Comparison of ENCODE assay signal across 18 mouse cellular contexts in the genomic region with DNA sequence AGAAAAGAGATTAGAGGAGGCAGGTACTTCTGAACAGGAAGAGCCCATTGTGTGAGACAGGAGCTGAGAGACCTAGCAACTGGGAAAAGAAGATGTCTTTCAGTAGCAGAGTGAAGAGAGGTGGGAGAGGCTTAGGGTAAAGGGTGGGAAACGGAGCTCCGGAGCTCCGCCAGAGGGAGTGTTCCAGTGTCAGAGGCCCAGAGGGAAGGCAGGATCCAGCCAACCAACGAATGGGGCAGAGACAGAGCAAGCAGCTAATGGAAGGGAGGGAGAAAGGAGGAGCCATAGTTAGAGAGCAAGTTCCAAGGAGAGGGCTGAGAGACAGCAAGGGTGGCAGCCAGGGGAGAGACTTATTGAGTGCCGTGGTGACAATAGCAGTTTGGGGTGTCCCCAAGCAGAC. TPM values are rescaled to one million over a fixed set of nuclear protein-coding genes. Genes with fewer than 3 reads are reported as not detected.
DNase-seq lines count a peak whose midpoint lies in the region; ATAC-seq and TF ChIP-seq lines count a peak whose summit lies in the region.
"Had no signal": no experiment of that assay in that cellular context is flagged by ENCODE, and none has a peak within 500 bp of the region (broad histone marks: within the 10 kb centered on the region; RNA-seq: fewer than 3 reads in every experiment).

No protein-coding gene starts in this region.

- H3K9ac ChIP-seq in heart, embryonic 13.5 days = no peak overlapping the region
- no peak overlapping the region for H3K9ac ChIP-seq in heart, adult 2 months (ENCODE audit: low read depth, low read length)
- no peak overlapping the region for H3K9ac ChIP-seq in lung, embryonic 14.5 days
- H3K9ac ChIP-seq: lung, embryonic 15.5 days; neural tube, embryonic 12.5 days had no signal

- H3K27me3 ChIP-seq in heart, embryonic 13.5 days (replicated peaks) = no peaks in the 10 kb centered on the region
- H3K27me3 ChIP-seq in heart, adult 2 months (ENCODE audit: control insufficient read depth, insufficient read depth, low read length) = no peaks in the 10 kb centered on the region
- no peaks in the 10 kb centered on the region for H3K27me3 ChIP-seq in lung, embryonic 14.5 days (ENCODE audit: insufficient read depth, low read length)
- H3K27me3 ChIP-seq: lung, embryonic 15.5 days; neural tube, embryonic 12.5 days; Patski had no signal

- no peak overlapping the region for H3K27ac ChIP-seq in heart, embryonic 13.5 days (replicated peaks)
- no peak overlapping the region for H3K27ac ChIP-seq in heart, adult 2 months
- H3K27ac ChIP-seq in lung, embryonic 14.5 days (ENCODE audit: low read depth) = no peak overlapping the region
- H3K27ac ChIP-seq: lung, embryonic 15.5 days; neural tube, embryonic 12.5 days had no signal

- H3K4me2 ChIP-seq in heart, embryonic 13.5 days = peak overlapping the region; percentile 39
- no peak overlapping the region for H3K4me2 ChIP-seq in lung, embryonic 14.5 days
- H3K4me2 ChIP-seq: lung, embryonic 15.5 days; neural tube, embryonic 12.5 days had no signal

- no peak for TF ChIP-seq CTCF in heart, adult 2 months (IDR thresholded peaks at IDR 0.05)
- peak; percentile 30; the same call in 1 of the 2 replicates for TF ChIP-seq CTCF in lung, embryonic 14.5 days (IDR thresholded peaks at IDR 0.05; ENCODE audit: low read depth)

- no peak for ATAC-seq in heart, embryonic 13.5 days (ENCODE audit: extremely low read depth, insufficient number of reproducible peaks, low FRiP score, low TSS enrichment)
- no peak for ATAC-seq in lung, embryonic 14.5 days (ENCODE audit: insufficient read depth)
- ATAC-seq: Patski had no signal

- peaks cover 11% of the 10 kb centered on the region for H3K36me3 ChIP-seq in heart, embryonic 13.5 days
- H3K36me3 ChIP-seq in heart, adult 2 months (ENCODE audit: control insufficient read depth, insufficient read depth, low read length) = no peaks in the 10 kb centered on the region
- peaks cover 10% of the 10 kb centered on the region for H3K36me3 ChIP-seq in lung, embryonic 14.5 days (ENCODE audit: insufficient read depth)

- H3K9me3 ChIP-seq in heart, embryonic 13.5 days = peaks cover 11% of the 10 kb centered on the region; the same call in 1 of the 2 replicates
- no peaks in the 10 kb centered on the region for H3K9me3 ChIP-seq in lung, embryonic 14.5 days (ENCODE audit: low read depth, low read length)
- H3K9me3 ChIP-seq: lung, embryonic 15.5 days had no signal

- intact Hi-C loops in heart, adult 2 months (cut with DNase I) = no loop called here
- intact Hi-C loops in left cerebral cortex, postnatal 25 days (cut with DNase I) = no loop called here

- WGBS in heart, embryonic 13.5 days = 18% methylated on average over 5 of the region's 5 CpGs
- 22% methylated on average over 5 of the region's 5 CpGs for WGBS in heart, adult 2 months
- 25% methylated on average over 5 of the region's 5 CpGs for WGBS in lung, embryonic 14.5 days

- H3K79me2 ChIP-seq in heart, adult 2 months (replicated peaks; ENCODE audit: control insufficient read depth, insufficient read depth, low read length) = peaks cover 3% of the 10 kb centered on the region; the same call in 1 of the 2 replicates

- DNase-seq in heart, adult 2 months = no peak
- peak; percentile 46 for DNase-seq in lung, embryonic 14.5 days
- DNase-seq in lung, postnatal 36 days = no peak
- peak; percentile 82 for DNase-seq in R1 (ENCODE audit: low read depth, low spot score)
- peak; percentile 38 for DNase-seq in embryo, embryonic 11 days
- no peak for DNase-seq in frontal cortex, adult 2 months (ENCODE audit: extremely low spot score in 1 of 2, low spot score in 1 of 2)
- no peak for DNase-seq in left cerebral cortex, postnatal 25 days (ENCODE audit: low spot score in 2 of 2)
- DNase-seq: adrenal gland, postnatal 25 days; cerebellum, postnatal 36 days; heart, postnatal 4 days; kidney, adult 18-20 months; spleen, adult 18-20 months; thymus, postnatal 36 days had no signal

- peaks cover 33% of the 10 kb centered on the region for H3K4me1 ChIP-seq in heart, embryonic 13.5 days
- peaks cover 2% of the 10 kb centered on the region for H3K4me1 ChIP-seq in heart, adult 2 months (ENCODE audit: control insufficient read depth, insufficient read depth, low read length)
- peaks cover 8% of the 10 kb centered on the region for H3K4me1 ChIP-seq in lung, embryonic 14.5 days (ENCODE audit: insufficient read depth)

- no peak for TF ChIP-seq POLR2A in heart, adult 2 months (IDR thresholded peaks at IDR 0.05; ENCODE audit: insufficient read depth, low read depth, low read length)

- no peak overlapping the region for H3K4me3 ChIP-seq in heart, embryonic 13.5 days
- no peak overlapping the region for H3K4me3 ChIP-seq in heart, adult 2 months
- no peak overlapping the region for H3K4me3 ChIP-seq in lung, embryonic 14.5 days (ENCODE audit: low read depth, low read length)
- H3K4me3 ChIP-seq: erythroblast, embryonic 14.5 days; lung, embryonic 15.5 days; neural tube, embryonic 12.5 days had no signal

- no peak for TF ChIP-seq EP300 in heart, adult 2 months (IDR thresholded peaks at IDR 0.05; ENCODE audit: insufficient read depth, low read depth, low read length)

RNA-seq across cellular contexts. Expression of a gene that starts 4.5 kb away (rescaled TPM):
- 4.1 and 4.8 TPM in 2 replicates for polyA plus RNA-seq in heart, embryonic 13.5 days (2015; fragmentation: Nextera tagmentation; extraction: Ambion mirVana)
- 1 to 10 TPM; 3.4 to 3.7 TPM for total RNA-seq in heart, adult 2 months (2021)
- 0.96 and 2.5 TPM in 2 replicates for polyA plus RNA-seq in heart, adult 2 months (2012; rRNA removed)
- polyA plus RNA-seq in lung, embryonic 14.5 days (2014; fragmentation: Nextera tagmentation; extraction: Ambion mirVana) = 9.7 and 10.4 TPM in 2 replicates
- 5.3 and 6.2 TPM in 2 replicates for polyA plus RNA-seq in frontal cortex, adult 2 months (2012; rRNA removed)
- 10 to 100 TPM; 16.9 to 17.2 TPM for total RNA-seq in left cerebral cortex, postnatal 25 days (2021)

Comparison
In these comparisons a context has a peak if more than half of its experiments do, and no peak if none do; other contexts are left out.
1. DNase-seq: peak in lung, embryonic 14.5 days (single experiment), R1 (single experiment) and embryo, embryonic 11 days (single experiment); none in heart, adult 2 months (0 of 2), lung, postnatal 36 days (single experiment), frontal cortex, adult 2 months (0 of 2) and left cerebral cortex, postnatal 25 days (0 of 2).